Mouse (Mus musculus) T-helper 17 cell (primary cell): ENCODE measurements around the gene Ubqln4.

ENCODE experiments used
- in situ Hi-C, 2 experiments: fragments of 300-600 bp; cut with MboI, MseI; formaldehyde crosslinking; loops; 1 replicate in 1 of 2; 2 replicates in 1 of 2; pipeline ENCODE4 v1.15.1; 2025; ENCODE audit warnings: high pct_unique_total_duplicates in 2 of 2

Ubqln4 gene

DNA sequence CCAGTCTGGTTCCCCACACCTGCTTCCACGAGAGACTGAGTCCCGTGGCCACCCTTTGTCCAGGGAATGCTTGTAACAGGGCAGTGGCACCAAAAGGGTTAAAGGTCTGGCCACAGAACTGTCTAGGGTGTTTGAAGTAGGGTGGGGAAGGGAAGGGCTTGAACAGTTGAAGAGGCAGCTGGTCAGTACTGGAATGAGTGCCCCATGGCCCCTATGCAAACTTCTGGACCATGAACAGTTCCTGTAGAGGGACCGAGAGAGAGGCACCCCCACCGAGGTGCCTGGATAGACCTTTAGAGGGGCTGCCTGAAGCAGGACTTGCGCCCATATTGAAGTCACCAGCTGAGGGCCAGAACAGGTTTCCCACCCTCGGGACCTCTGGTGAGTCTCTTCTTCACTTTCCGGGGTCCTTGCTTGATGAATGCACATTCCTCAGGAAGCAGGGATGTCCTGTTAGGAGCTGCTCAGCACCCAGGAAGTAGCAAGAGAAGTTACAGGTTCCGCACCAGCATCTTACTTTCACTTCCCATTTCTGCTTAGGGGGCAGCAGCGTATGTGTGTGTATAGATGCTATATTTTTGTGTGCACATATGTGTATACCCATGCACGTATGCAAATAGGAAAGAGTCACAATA, 39.5 kb downstream of the Ubqln4 start:
- in situ Hi-C loops = loop anchor here in 1 of 2 experiments (10.0 kb wide), 1 partner anchor 152 kb away; no protein-coding TSS in a partner anchor

DNA sequence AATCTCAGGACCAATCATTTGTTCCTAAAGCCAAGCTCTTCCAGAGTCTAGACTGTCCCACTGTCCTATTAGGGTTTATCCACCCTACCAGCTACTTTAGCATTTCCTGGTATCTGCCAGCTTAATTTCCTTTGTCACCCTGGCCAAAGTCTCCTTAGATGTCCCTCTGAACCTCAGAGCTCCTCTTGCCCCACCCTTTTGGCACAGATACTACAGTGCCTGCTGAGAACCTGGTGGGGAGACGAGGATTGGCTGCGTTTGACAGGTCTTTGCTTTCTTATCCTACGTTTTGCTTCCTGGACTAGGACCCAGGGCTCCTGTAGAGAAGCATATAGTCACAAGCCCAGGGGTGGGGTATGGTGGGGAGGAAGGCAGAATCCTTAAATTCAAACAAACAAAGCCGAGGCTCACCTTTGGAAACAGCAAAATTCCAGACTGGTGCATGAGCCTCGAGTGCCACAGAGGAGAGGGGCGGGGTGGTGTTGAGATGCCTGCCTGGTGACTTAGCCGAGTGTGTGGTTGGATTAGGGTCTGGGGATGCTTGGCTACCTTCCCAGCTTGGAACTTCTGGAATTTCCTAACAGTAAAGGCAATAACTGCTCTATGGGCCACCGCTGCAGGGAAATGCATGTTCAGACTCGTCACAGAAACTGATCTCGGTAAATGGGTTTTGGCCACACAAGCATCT, 40.5 kb downstream of the Ubqln4 start:
- in situ Hi-C loops = loop anchor here in 1 of 2 experiments (10.0 kb wide), 1 partner anchor 151 kb away; no protein-coding TSS in a partner anchor

DNA sequence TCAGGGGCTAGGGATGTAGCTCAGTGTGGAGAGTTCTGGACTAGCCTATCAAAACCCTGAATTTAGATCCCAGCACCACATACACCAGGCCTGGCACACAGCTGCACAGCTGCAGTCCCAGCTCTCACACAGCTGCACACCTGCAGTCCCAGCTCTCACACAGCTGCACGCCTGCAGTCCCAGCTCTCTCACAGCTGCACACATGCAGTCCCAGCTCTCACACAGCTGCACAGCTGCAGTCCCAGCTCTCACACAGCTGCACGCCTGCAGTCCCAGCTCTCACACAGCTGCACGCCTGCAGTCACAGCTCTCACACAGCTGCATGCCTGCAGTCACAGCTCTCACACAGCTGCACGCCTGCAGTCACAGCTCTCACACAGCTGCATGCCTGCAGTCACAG, 43.0 kb downstream of the Ubqln4 start:
- in situ Hi-C loops = loop anchor here in 1 of 2 experiments (10.0 kb wide), 1 partner anchor 148 kb away; no protein-coding TSS in a partner anchor

DNA sequence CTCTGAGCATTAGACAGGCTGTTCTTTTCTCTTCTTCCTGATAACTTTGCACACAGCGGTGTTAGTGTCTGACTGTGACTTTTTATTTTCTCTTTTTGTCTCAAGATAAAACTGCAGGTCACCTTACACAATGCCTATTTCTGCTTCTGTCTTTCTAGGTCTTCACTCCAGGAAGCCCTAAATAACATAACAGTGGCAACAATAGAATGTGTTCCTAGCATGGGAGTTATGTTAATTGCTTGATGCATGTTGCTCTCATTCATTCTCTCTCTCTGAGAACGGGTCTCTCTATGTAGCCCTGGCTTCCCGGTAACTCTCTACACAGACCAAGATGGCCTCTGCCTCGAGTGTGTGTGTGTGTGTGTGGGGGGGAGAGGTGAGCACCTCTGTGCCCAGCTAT, 48.9 kb downstream of the Ubqln4 start:
- in situ Hi-C loops = no loop called here

DNA sequence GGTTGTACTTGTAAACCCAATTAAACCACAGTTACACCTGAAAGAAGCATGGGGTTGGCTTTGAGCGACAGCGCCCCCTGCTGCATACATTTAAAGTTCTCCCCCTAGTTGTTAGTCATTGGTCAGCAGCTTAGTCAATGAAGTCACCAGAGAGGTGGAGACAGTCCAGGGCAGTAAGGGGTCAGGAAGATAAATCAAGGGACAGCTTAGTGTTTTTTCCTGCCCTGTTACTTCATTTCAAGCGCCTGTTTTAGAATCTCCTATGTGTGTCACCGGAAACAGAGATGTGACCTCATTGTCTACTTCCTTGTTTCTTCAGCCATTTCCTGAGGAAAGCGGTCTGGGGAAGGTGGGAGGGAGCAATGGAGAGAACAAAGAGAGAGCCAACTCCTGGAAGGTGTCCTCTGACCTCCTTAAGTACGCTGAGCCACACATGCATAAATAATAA, 50.2 kb downstream of the Ubqln4 start:
- in situ Hi-C loops = no loop called here

DNA sequence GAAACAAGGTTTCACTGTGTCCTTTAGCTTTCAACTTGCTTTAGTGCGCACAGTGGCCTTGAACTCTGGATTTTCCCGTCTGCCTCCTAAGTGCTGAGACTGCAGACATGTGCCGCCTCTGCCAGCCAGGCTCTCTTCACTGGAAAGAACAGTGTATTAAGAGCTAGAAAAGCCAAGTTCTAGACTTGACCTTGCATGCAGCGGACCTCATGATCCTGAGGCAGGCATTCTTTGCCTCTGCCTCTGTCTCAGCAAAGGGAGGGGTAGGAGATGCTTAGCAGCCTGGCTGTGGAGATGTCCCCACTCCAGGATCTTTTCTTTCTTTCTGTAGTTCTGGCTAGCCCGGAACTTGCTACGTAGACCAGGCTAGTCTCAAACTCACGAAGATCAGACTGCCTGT, 51.3 kb downstream of the Ubqln4 start:
- in situ Hi-C loops = loop anchor here in 1 of 2 experiments (5.0 kb wide), 1 partner anchor 37 kb away; no protein-coding TSS in a partner anchor

DNA sequence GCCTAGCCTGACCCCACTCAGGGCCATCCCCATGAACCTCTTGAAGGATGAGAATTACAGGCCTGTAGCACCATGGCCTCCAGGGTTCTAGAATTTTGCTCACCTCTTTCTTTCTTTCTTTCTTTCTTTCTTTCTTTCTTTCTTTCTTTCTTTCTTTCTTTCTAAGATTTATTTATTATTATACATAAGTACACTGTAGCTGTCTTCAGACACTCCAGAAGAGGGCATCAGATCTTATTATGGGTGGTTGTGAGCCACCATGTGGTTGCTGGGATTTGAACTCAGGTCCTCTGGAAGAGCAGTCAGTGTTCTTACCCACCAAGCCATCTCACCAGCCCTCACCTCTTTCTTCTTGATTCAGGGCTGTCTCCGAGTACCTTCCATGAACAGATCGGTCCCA, 52.1 kb downstream of the Ubqln4 start, which contains the start of gene Arhgef2:
Arhgef2 (plus strand) TSS at position 301 of the 400 bp plus-strand sequence.
- in situ Hi-C loops = loop anchor here in 1 of 2 experiments (5.0 kb wide), 1 partner anchor 37 kb away; no protein-coding TSS in a partner anchor

DNA sequence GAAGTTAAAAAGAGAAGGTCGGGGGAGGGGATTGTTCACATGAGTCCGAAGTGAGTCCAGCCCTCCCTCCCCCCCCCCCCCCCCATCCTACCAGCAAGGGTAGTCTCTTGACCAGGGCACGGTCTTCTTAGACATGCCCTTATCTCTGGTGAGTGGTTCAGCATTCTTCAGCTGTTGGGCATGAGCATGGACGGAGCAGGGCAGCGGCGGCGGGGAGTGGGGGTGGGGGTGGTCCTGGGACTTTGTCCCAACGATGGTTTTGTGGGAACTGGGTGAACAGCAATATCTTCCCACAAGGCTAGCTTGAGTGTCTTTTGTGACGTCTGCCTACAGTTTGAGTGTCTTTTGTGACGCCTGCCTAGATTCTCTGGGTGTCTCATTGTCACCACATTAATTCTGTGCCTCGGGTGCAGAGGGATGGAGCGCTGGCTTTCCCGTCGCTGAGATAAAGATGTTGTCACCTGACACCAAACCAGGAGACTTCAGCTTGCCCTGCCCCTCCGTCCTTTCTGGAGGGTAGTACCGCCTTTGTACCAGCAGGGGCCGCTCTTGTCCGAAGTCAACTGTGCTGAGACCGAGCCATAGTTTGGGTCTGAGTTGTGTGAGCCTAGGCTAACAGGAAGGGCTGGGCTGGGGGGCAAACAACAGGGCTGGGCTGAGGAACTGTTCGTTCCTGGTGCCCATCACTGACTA, 53.7 kb downstream of the Ubqln4 start:
- in situ Hi-C loops = loop anchor here in 1 of 2 experiments (5.0 kb wide), 1 partner anchor 35 kb away; no protein-coding TSS in a partner anchor

DNA sequence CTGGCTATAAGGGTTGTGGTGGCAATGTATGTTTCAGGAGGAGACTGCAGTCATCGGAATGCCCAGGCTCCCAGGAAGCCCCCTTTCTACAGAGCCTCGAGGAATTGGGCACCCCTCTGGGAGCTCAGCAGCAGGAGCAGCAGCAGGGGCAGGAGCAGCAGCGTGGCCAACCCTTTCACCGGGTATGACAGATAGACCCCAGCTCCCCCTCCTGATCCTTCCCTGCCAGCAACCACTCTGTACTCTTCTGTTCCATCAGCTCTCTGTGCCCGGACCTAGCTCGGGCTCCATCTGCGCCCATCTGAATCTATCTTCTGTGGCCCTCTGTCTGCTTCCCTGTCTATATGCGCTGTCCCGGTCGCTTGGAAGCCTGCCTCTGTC, 54.2 kb downstream of the Ubqln4 start:
- in situ Hi-C loops = loop anchor here in 1 of 2 experiments (5.0 kb wide), 1 partner anchor 35 kb away; no protein-coding TSS in a partner anchor

DNA sequence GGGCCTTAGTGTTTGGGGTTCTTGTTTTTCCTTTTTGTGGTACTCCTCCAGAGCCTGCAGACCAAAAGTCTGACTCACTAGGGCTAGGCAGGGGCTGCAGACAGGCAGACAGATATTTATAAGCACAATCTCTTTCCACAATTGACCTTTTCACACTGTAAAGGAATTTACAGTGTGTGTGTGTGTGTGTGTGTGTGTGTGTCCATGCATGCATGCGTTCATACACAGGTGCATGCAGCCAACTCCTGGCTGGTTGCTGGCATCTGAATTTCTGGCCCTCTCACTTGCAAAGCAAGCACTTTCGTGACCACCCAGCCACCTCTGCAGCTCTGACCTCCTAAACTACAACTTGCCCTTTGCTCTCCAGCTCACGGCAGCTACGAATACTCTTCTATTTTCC, 55.5 kb downstream of the Ubqln4 start:
- in situ Hi-C loops = loop anchor here in 1 of 2 experiments (5.0 kb wide), 1 partner anchor 33 kb away; no protein-coding TSS in a partner anchor

DNA sequence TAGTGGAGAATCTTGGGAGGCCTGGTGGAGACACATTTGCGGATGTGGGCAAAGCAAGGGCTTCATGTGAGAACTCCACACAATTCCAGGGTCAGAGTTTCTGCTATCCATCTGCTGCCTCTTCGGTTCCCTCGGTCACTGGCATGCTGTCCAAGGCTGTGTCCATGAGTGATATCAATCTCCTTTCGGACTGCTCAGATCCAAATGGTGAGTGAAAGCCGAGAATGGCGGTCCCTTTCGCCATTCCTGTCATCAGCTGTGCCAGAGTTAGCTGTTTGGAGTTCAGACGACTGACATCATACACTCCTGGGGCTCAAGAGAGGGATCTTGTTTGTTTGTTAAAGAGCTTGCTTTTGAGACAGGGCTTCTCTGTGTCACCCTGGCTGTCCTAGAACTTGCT, 60.9 kb downstream of the Ubqln4 start:
- in situ Hi-C loops = no loop called here

DNA sequence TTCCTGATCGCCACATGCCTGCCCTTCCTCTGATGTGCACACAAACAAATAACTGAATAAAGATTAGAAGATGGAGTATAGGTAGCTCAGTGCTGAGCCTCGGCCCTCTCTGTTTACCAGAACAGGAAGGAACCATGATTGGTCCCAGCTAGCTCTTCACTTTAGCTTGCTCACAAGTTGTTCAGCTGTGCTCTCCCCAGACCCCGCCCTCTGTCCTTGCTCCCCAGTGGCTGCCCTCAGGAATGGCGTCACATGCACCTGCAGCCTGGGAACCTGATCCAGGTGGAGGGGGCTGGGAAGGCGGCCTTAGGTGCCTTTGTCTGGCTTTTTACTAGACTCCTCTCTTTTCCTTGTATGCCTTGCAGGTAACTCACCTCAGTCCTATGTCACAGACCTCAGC, 61.6 kb downstream of the Ubqln4 start:
- in situ Hi-C loops = no loop called here

DNA sequence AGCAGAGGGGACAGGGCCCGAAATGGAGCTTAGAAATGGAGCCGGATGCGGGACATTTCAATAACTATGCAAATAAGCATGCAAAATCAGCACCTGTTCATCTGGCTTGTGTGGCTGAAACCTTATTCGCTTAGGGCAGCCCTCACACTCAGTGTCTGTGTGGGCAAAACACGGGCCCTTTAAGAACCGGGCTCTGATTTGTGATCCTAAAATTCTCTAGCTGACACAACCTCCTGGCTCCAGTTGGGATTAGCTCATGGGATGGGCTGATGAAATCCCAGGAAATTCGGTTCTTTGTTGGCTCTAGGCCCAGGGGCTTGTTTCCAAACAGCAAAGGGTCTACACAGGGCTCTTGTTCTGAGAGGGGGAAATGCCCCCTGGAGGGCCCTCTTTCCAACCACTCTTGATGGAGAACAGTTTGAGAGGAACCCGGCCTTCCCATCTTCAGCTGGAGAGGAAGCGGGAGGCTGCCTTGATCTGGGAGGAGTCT, 62.4 kb downstream of the Ubqln4 start:
- in situ Hi-C loops = no loop called here

DNA sequence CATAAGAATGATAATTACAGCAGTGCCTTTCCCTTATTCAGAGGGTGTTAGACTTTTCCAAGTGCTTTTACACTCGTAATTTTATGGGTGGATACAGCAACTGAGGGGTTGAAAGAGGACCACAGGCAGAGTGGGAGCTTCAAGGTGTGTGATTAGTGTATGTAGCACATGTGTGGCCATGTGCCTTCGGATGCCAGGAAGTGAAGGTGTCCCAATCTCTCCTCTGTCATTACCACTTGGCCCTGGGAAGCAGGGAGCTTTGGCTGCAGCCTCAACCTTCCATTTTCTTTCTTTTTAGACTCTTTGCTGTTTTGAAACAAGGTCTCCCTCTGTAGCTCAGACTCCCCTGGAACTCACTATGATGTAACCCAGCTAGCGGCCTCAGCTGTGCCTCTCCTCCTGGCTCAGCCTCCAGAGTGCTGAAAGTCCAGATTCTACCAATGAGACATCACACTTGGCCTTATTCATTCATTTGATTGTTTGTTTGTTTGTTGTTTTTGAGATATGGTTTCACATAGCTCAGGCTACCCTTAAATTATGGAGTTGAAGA, 63.5 kb downstream of the Ubqln4 start:
- in situ Hi-C loops = no loop called here

DNA sequence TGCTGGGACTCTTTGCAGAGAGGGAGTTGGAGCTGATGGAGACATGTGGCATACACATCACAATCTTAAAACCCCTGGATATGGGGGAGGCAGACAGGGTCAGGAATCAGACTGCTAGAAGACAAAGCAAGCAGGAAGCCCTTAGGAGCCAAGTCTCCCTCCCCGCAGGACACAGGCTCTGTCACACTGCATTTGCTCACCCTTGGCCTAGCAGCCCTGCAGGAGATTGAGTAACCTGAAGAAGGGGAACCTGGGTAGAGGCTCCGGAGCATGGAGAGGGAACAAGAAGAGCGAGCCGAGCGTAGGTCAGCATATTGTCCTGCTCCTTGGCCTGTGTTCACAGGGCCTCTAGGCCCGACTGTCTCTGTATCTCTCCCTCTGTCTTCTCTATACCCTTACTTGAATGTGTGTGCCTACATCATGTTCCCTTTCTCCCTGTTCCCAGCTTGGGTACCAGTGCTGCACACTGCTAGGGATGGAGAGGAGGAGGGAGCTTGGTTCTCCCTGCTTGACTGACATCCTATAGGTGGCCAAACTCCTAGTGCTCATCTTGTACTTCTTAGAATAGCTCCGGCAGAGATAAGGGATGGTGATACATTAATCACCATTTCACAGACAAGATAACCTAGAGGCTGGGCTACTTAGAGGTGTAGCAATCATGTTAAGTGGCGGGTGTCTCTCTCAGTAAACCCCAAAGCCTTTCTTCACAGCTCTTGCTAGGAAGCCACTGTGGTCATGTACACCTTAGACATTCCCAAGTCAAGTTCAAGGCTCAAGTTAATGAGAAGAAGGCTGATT, 64.7 kb downstream of the Ubqln4 start:
- in situ Hi-C loops = no loop called here
